Mouse (Mus musculus): ENCODE measurements around the gene Ubac2.

GRCm38 (mm10) chr14:121904754-121905153 is 26.3 kb downstream of the Ubac2 start:
- TF ChIP-seq POLR2A (IDR thresholded peaks at IDR 0.05; ENCODE audit: borderline replicate concordance, low read depth, low read length) (no peak), CTCF (IDR thresholded peaks at IDR 0.05; ENCODE audit: low read depth, low read length) (no peak)
